Mouse (Mus musculus) liver, adult 2 months (tissue): ENCODE data around the gene Zcchc17.

Source experiments
- CTCF ChIP-seq: fragments of 200-500 bp; IDR thresholded peaks from 2 replicates; pipeline ENCODE4 v1.5.1; 2011; ENCODE audit warnings: low read depth, low read length, control low read depth
- POLR2A ChIP-seq: fragments of 200-500 bp; IDR thresholded peaks from 2 replicates; pipeline ENCODE4 v1.6.1; 2011; ENCODE audit warnings: low read length, control low read depth; ENCODE audit not compliant: insufficient read depth; ENCODE audit errors: extremely low read depth

DNA sequence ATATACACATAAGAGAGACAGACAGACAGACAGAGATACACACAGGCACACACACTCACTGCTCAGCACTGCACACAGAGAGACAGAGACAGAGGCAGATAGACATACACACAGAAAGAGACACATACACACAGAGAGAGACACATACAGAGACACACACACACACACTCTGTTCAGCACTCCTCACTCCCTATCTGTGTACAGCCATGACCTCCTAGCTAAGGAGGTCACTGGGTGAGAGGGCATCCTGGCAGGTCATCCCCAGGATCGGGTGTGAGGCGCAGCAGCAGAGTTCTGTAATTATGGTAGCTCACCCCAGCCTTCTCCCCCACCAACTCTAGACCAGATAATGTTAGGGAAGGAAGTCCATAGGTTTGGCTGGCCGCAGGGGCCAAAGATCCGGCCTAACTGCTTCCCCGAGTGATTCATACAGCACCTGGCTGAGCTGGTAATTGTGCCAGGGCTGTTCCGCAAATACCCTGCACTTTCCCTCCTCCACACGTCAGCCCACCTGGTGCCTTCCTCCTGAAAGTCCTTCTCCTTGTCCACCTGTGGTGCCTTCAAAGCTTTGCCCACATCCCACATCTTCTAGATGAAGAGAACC, 83.1 kb downstream of the Zcchc17 start:
- TF ChIP-seq POLR2A (no peak), CTCF (no peak)
